Mouse (Mus musculus) CH12.LX (cell line): ENCODE measurements around the gene Ackr4.

Experiments
- CHD2 ChIP-seq: IDR thresholded peaks from 2 replicates; pipeline ENCODE4 v1.6.1; 2011; ENCODE audit warnings: low read length, improper control_type of control experiment
- CTCF ChIP-seq, 2 experiments: IDR thresholded peaks in 1 of 2; conservative IDR thresholded peaks in 1 of 2; 2 replicates each; pipeline ENCODE4 v1.5.1; 2011 to 2012; ENCODE audit warnings: low read depth in 2 of 2, low read length in 2 of 2, improper control_type of control experiment in 1 of 2, inconsistent platforms in 1 of 2, mild to moderate bottlenecking in 1 of 2, moderate library complexity in 1 of 2
- ETS1 ChIP-seq: conservative IDR thresholded peaks from 2 replicates; pipeline ENCODE4 v1.6.1; 2012; ENCODE audit warnings: low read depth, mild to moderate bottlenecking, inconsistent platforms, low read length, improper control_type of control experiment, moderate library complexity
- GABPA ChIP-seq: IDR thresholded peaks from 2 replicates; pipeline ENCODE4 v1.6.1; 2012; ENCODE audit warnings: low read depth, low read length, improper control_type of control experiment, inconsistent platforms; ENCODE audit not compliant: insufficient replicate concordance
- JUND ChIP-seq: conservative IDR thresholded peaks from 2 replicates; pipeline ENCODE4 v1.6.1; 2011; ENCODE audit warnings: low read depth, low read length, improper control_type of control experiment
- MAFK ChIP-seq: IDR thresholded peaks from 2 replicates; pipeline ENCODE4 v1.6.1; 2011; ENCODE audit warnings: low read length, improper control_type of control experiment; ENCODE audit not compliant: insufficient replicate concordance
- MAZ ChIP-seq: IDR thresholded peaks from 2 replicates; pipeline ENCODE4 v1.6.1; 2012; ENCODE audit warnings: low read depth, mild to moderate bottlenecking, inconsistent platforms, low read length, improper control_type of control experiment, moderate library complexity
- MYC ChIP-seq: IDR thresholded peaks from 2 replicates; pipeline ENCODE4 v1.6.1; 2011; ENCODE audit warnings: low read depth, mild to moderate bottlenecking, improper control_type of control experiment, low read length
- NRF1 ChIP-seq: IDR thresholded peaks from 2 replicates; pipeline ENCODE4 v1.6.1; 2014; ENCODE audit warnings: low read depth, mild to moderate bottlenecking, inconsistent platforms, low read length, improper control_type of control experiment, moderate library complexity
- POLR2A ChIP-seq: IDR thresholded peaks from 2 replicates; pipeline ENCODE4 v1.6.1; 2011; ENCODE audit warnings: low read depth, mild to moderate bottlenecking, improper control_type of control experiment, low read length
- TCF12 ChIP-seq: IDR thresholded peaks from 2 replicates; pipeline ENCODE4 v1.6.1; 2014; ENCODE audit warnings: low read depth, mild to moderate bottlenecking, inconsistent platforms, low read length, improper control_type of control experiment
- USF1 ChIP-seq: IDR thresholded peaks from 2 replicates; pipeline ENCODE4 v1.6.1; 2014; ENCODE audit warnings: low read depth, mild to moderate bottlenecking, inconsistent platforms, low read length, improper control_type of control experiment
- ZKSCAN1 ChIP-seq: IDR thresholded peaks from 2 replicates; pipeline ENCODE4 v1.6.1; 2012; ENCODE audit warnings: low read depth, inconsistent platforms, low read length, improper control_type of control experiment, borderline replicate concordance

DNA sequence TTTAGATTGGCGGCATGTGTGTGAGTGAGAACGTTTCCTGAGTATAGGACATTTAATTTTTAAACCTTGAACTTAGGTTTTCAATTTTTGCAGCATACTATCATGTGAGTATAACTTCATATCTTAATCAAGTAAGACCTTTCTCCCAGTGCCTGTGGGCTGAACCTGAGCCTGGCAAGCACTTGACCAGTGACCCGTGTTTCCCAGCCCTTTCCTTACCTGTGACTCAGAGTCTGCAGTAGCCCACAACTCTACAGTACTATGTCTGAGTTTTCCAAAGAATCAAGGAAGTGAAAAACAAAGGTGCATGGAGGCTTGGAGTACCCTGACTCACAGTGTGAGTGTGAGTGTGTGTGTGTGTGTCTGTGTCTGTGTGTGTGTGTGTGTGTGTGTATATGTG lies 46.7 kb downstream of the Ackr4 start:
- TF ChIP-seq MAFK (no peak), CTCF (conservative IDR thresholded peaks at IDR 0.05 in 1 of 2, IDR thresholded peaks at IDR 0.05 in 1 of 2; ENCODE audit: low read depth in 2 of 2, low read length in 2 of 2) (no peak), ETS1 (no peak), POLR2A (no peak), USF1 (no peak), NRF1 (no peak), TCF12 (no peak), JUND (no peak), ZKSCAN1 (no peak), CHD2 (no peak), MAZ (no peak), GABPA (no peak), MYC (no peak)
